Mouse (Mus musculus) C2C12 (cell line): ENCODE measurements around the gene P2rx1.

Experiments
- CTCF ChIP-seq: IDR thresholded peaks from one replicate; pipeline ENCODE4 v1.5.1; 2011; ENCODE audit not compliant: control insufficient read depth, insufficient read depth, insufficient read length
- FOSL1 ChIP-seq: IDR thresholded peaks from one replicate; pipeline ENCODE4 v1.8.0; 2011; ENCODE audit warnings: mild to moderate bottlenecking, low read length; ENCODE audit not compliant: poor library complexity, insufficient read depth, severe bottlenecking
- MYOG ChIP-seq: IDR thresholded peaks from one replicate; pipeline ENCODE4 v1.6.1; 2011; ENCODE audit not compliant: control insufficient read depth, insufficient read length; ENCODE audit errors: extremely low read depth

- TF ChIP-seq CTCF (no peak), MYOG (no peak), FOSL1 (no peak)
Measured at GRCm38 (mm10) chr11:72986745-72987144, 12.2 kb upstream of the P2rx1 start.
